Mouse (Mus musculus): ENCODE results near the gene Fap. TPM values are rescaled to one million over a fixed set of nuclear protein-coding genes. Genes with fewer than 3 reads are reported as not detected.

Gene Fap
- polyA plus RNA-seq, 1 experiment from 2014 or later: 0.20 TPM

DNA sequence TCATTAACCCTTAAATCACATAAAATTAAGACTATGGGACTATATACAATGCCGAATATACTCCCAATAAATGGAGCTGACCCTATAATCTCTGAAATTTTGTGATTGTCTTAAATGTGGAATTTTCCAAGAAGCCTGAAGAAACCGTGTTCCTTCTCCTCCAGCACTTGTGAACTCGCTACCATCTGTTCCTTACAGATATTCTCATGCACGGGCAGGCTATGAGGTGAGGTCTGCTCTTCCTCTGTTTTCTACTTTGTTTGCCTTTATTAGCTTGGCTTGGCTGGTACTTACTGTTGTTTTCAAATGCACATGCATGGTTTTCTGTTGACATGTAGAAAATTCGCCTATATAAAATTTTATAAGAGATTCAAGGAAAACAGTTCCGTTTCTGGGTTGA, 59.4 kb downstream of the Fap start:
- Histone ChIP-seq H3K27me3 (ENCODE audit: insufficient read depth, low read length) (no peaks in the 10 kb centered on the region), H3K36me3 (replicated peaks; ENCODE audit: insufficient read depth, low read length) (no peaks in the 10 kb centered on the region), H3K9ac (replicated peaks) (no peak overlapping the region), H3K27ac (ENCODE audit: low read depth) (no peak overlapping the region), H3K4me1 (ENCODE audit: insufficient read depth) (no peaks in the 10 kb centered on the region), H3K4me2 (ENCODE audit: low read depth, low read length) (no peak overlapping the region), H3K9me3 (ENCODE audit: low read length) (no peaks in the 10 kb centered on the region), H3K4me3 (ENCODE audit: low read depth, low read length) (no peak overlapping the region)
- ATAC-seq (no peak), DNase-seq (no peak)
- TF ChIP-seq CTCF (IDR thresholded peaks at IDR 0.05; ENCODE audit: low read depth) (no peak), EP300 (IDR thresholded peaks at IDR 0.05; ENCODE audit: low read depth) (no peak)
- WGBS (ENCODE audit: insufficient replicate concordance): 75% methylated on average over 6 of the region's 6 CpGs

DNA sequence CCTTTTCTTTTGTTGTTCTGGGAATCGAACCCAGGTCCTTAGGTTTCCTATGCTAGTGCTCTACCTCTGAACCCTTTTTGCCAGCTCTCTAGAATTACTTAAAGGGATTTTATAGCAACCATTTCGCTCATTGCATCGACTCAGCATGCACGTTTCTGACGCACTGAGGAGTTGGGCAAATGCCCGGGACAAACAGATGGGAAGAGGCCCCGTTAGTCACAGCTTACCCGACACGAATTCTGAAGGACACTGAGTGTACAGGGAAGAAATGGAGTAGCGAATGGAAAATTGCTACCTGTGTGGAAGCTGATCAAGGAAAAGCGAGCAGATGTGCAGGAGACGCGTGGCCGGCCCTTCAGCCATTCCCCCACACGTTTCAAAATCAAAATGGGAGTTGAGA, 60.4 kb downstream of the Fap start:
- no peaks in the 10 kb centered on the region for H3K9me3 ChIP-seq (ENCODE audit: low read length)
- no peaks in the 10 kb centered on the region for H3K27me3 ChIP-seq (ENCODE audit: insufficient read depth, low read length)
- DNase-seq (no peak), ATAC-seq (no peak)
- TF ChIP-seq EP300 (IDR thresholded peaks at IDR 0.05; ENCODE audit: low read depth) (no peak), CTCF (IDR thresholded peaks at IDR 0.05; ENCODE audit: low read depth) (no peak)
- H3K4me2 ChIP-seq (ENCODE audit: low read depth, low read length): no peak overlapping the region
- H3K4me1 ChIP-seq (ENCODE audit: insufficient read depth): no peaks in the 10 kb centered on the region
- H3K36me3 ChIP-seq (replicated peaks; ENCODE audit: insufficient read depth, low read length): no peaks in the 10 kb centered on the region
- H3K27ac ChIP-seq (ENCODE audit: low read depth): no peak overlapping the region
- no peak overlapping the region for H3K4me3 ChIP-seq (ENCODE audit: low read depth, low read length)
- WGBS (ENCODE audit: insufficient replicate concordance): 85% methylated on average over 15 of the region's 15 CpGs
- H3K9ac ChIP-seq (replicated peaks): no peak overlapping the region

DNA sequence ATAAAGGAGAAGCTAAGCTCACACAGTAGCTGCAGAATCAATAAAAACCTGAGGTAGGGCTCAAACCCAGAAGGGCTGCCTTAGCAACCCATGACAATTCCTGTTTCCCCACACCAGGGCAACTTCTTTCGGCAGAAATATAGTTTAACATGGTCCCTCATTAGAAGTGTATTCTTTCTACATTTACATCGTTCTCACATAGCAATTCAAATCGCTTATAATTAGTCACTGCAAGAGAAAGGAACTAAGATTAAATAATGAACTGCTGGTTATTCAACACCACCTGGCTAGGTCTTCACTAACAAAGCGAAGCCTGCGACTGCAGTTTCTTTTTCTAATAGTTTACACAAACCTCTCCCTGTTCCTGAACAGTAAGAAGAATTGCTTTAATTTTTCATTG, 66.7 kb downstream of the Fap start:
- no peak for TF ChIP-seq CTCF (IDR thresholded peaks at IDR 0.05; ENCODE audit: low read depth)
- TF ChIP-seq EP300 (IDR thresholded peaks at IDR 0.05; ENCODE audit: low read depth): no peak
- 86% methylated on average over 5 of the region's 5 CpGs for WGBS (ENCODE audit: insufficient replicate concordance)
- no peaks in the 10 kb centered on the region for H3K27me3 ChIP-seq (ENCODE audit: insufficient read depth, low read length)
- DNase-seq (no peak), ATAC-seq (no peak)
- H3K4me3 ChIP-seq (ENCODE audit: low read depth, low read length): no peak overlapping the region
- no peaks in the 10 kb centered on the region for H3K36me3 ChIP-seq (replicated peaks; ENCODE audit: insufficient read depth, low read length)
- no peak overlapping the region for H3K4me2 ChIP-seq (ENCODE audit: low read depth, low read length)
- H3K9ac ChIP-seq (replicated peaks): no peak overlapping the region
- no peak overlapping the region for H3K27ac ChIP-seq (ENCODE audit: low read depth)
- no peaks in the 10 kb centered on the region for H3K9me3 ChIP-seq (ENCODE audit: low read length)
- no peaks in the 10 kb centered on the region for H3K4me1 ChIP-seq (ENCODE audit: insufficient read depth)

DNA sequence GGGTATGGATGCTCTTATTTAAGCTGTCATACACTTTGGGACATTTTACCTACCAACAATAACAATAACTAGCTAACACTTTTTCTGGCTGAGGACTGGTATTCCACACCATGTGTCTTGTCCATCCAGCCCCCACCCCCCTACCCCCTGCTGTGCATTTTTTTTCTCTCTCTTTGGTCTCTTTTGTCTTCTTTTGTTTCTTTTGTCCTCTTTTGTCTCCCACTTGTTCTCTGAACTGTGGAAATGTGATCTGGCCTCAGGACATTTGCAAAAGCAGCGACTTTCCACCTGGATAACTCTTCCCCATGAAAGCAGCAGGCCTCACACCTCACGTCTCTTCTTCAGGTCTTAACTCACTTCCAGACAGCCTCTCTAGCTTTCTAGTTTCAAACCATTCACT, 67.4 kb downstream of the Fap start:
- no peak overlapping the region for H3K4me3 ChIP-seq (ENCODE audit: low read depth, low read length)
- DNase-seq: no peak
- TF ChIP-seq EP300 (IDR thresholded peaks at IDR 0.05; ENCODE audit: low read depth): no peak
- TF ChIP-seq CTCF (IDR thresholded peaks at IDR 0.05; ENCODE audit: low read depth): no peak
- no peak overlapping the region for H3K27ac ChIP-seq (ENCODE audit: low read depth)
- no peaks in the 10 kb centered on the region for H3K27me3 ChIP-seq (ENCODE audit: insufficient read depth, low read length)
- no peaks in the 10 kb centered on the region for H3K36me3 ChIP-seq (replicated peaks; ENCODE audit: insufficient read depth, low read length)
- no peak for ATAC-seq
- no peak overlapping the region for H3K4me2 ChIP-seq (ENCODE audit: low read depth, low read length)
- WGBS (ENCODE audit: insufficient replicate concordance): 51% methylated on average over 2 of the region's 2 CpGs
- H3K9me3 ChIP-seq (ENCODE audit: low read length): no peaks in the 10 kb centered on the region
- no peaks in the 10 kb centered on the region for H3K4me1 ChIP-seq (ENCODE audit: insufficient read depth)
- no peak overlapping the region for H3K9ac ChIP-seq (replicated peaks)

DNA sequence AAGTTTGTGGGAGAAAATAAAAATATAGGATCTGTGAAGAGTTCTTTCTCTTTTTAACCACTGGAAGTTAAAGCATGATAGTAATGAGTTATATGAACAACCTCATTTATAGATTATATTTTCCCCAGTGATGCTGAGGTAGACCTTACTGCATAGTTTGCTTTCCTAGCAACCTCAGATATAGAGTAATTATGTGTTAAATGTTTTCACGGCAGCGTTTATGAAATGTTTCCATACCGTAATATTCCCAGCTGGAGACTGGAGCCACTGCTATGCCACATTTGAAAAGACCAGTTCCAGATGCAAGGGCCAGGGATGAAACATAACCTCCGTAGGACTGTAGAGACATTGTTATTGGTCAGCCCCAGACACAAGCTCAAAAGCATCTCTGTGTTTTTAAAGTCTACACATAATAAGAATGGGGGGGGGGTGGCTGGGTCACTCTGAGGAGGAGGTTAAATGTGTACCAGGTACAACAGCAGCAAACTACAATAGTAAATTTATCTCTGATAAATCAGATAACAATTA, 69.5 kb downstream of the Fap start:
- no peaks in the 10 kb centered on the region for H3K36me3 ChIP-seq (replicated peaks; ENCODE audit: insufficient read depth, low read length)
- ATAC-seq: no peak
- WGBS (ENCODE audit: insufficient replicate concordance): 86% methylated on average over 4 of the region's 4 CpGs

DNA sequence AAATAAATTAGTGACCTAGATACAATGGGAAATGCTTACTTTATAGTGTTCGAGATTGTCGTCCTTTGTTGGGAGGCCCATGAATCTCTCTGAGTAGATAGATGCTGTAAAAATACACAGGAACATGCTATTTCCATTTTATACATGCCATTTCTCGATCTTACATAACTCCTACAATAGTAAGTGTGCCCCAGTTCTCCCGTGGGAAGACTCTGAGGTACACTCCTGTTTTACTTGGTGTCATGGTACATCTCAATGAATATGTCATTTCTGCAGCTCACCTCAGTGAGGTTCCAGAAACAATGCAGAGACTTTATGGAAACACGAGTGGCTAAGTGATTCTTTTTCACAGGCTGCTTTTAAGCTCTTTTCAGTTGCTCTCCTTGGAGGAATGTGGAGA, 70.5 kb downstream of the Fap start:
- no peak for DNase-seq
- WGBS (ENCODE audit: insufficient replicate concordance): 63% methylated on average over 5 of the region's 5 CpGs
- H3K27me3 ChIP-seq (ENCODE audit: insufficient read depth, low read length): no peaks in the 10 kb centered on the region
- no peak for ATAC-seq
- no peaks in the 10 kb centered on the region for H3K36me3 ChIP-seq (replicated peaks; ENCODE audit: insufficient read depth, low read length)
- no peaks in the 10 kb centered on the region for H3K4me1 ChIP-seq (ENCODE audit: insufficient read depth)
- no peaks in the 10 kb centered on the region for H3K9me3 ChIP-seq (ENCODE audit: low read length)
- no peak overlapping the region for H3K9ac ChIP-seq (replicated peaks)
- TF ChIP-seq CTCF (IDR thresholded peaks at IDR 0.05; ENCODE audit: low read depth) (no peak), EP300 (IDR thresholded peaks at IDR 0.05; ENCODE audit: low read depth) (no peak)
- no peak overlapping the region for H3K4me2 ChIP-seq (ENCODE audit: low read depth, low read length)
- H3K27ac ChIP-seq (ENCODE audit: low read depth): no peak overlapping the region
- H3K4me3 ChIP-seq (ENCODE audit: low read depth, low read length): no peak overlapping the region

More for the DNA sequence above, 69.5 kb downstream of the Fap start:
- Histone ChIP-seq H3K4me1 (ENCODE audit: insufficient read depth) (no peaks in the 10 kb centered on the region), H3K27me3 (ENCODE audit: insufficient read depth, low read length) (no peaks in the 10 kb centered on the region), H3K9ac (replicated peaks) (no peak overlapping the region), H3K4me2 (ENCODE audit: low read depth, low read length) (no peak overlapping the region), H3K27ac (ENCODE audit: low read depth) (no peak overlapping the region), H3K9me3 (ENCODE audit: low read length) (no peaks in the 10 kb centered on the region), H3K4me3 (ENCODE audit: low read depth, low read length) (no peak overlapping the region)
- TF ChIP-seq CTCF (IDR thresholded peaks at IDR 0.05; ENCODE audit: low read depth) (no peak), EP300 (IDR thresholded peaks at IDR 0.05; ENCODE audit: low read depth) (no peak)
- DNase-seq: no peak

DNA sequence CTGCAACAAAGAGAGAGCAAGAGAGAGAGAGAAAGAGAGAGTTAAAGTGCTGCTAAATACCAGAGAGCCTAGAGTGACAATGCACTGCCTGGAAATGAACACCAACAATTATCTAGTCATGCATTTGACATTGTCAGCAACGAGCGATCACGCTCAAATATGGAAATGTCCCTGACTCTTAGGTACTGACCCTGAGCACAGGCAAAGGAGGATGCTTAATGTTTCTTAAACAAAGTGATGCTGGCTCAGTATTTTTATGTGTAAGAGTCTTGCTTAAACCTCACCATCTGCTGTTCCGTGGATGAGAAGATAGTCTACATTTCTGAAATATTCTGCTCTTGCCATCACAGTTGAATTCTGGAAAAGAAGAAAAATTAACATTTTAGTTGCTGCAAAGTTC, 71.4 kb downstream of the Fap start:
- no peaks in the 10 kb centered on the region for H3K27me3 ChIP-seq (ENCODE audit: insufficient read depth, low read length)
- H3K4me2 ChIP-seq (ENCODE audit: low read depth, low read length): no peak overlapping the region
- TF ChIP-seq CTCF (IDR thresholded peaks at IDR 0.05; ENCODE audit: low read depth): no peak
- no peak for TF ChIP-seq EP300 (IDR thresholded peaks at IDR 0.05; ENCODE audit: low read depth)
- no peak overlapping the region for H3K4me3 ChIP-seq (ENCODE audit: low read depth, low read length)
- no peaks in the 10 kb centered on the region for H3K9me3 ChIP-seq (ENCODE audit: low read length)
- WGBS (ENCODE audit: insufficient replicate concordance): 82% methylated on average over 4 of the region's 4 CpGs
- H3K4me1 ChIP-seq (ENCODE audit: insufficient read depth): no peaks in the 10 kb centered on the region
- H3K36me3 ChIP-seq (replicated peaks; ENCODE audit: insufficient read depth, low read length): no peaks in the 10 kb centered on the region
- H3K9ac ChIP-seq (replicated peaks): no peak overlapping the region
- ATAC-seq (no peak), DNase-seq (no peak)
- no peak overlapping the region for H3K27ac ChIP-seq (ENCODE audit: low read depth)
